Mouse (Mus musculus) megakaryocyte, embryonic 14.5 days (primary cell): ENCODE measurements around the gene Cox20. TPM values are rescaled to one million over a fixed set of nuclear protein-coding genes. Genes with fewer than 3 reads are reported as not detected.
"Not testable (repeated sequence)": the region's sequence is repeated elsewhere in the genome, so short reads cannot be mapped to it uniquely, and the experiment has no call there.

Experiments used
- H3K27me3 ChIP-seq: replicated peaks from 2 replicates; pipeline ENCODE3; 2012; ENCODE audit warnings: inconsistent platforms
- H3K36me3 ChIP-seq: replicated peaks from 2 replicates; pipeline ENCODE3; 2012; ENCODE audit warnings: low read length, inconsistent platforms, mixed read lengths
- H3K4me1 ChIP-seq: 2 replicates; pipeline ENCODE4 v1.6.1; 2012; ENCODE audit warnings: inconsistent platforms
- H3K4me3 ChIP-seq: replicated peaks from 2 replicates; pipeline ENCODE3; 2012; ENCODE audit warnings: moderate library complexity, mild to moderate bottlenecking, inconsistent platforms
- H3K9me3 ChIP-seq: 2 replicates; pipeline ENCODE4 v1.6.1; 2012; ENCODE audit warnings: inconsistent platforms
- FLI1 ChIP-seq: IDR thresholded peaks from 2 replicates; pipeline ENCODE4 v1.6.1; 2012; ENCODE audit warnings: low read length, inconsistent platforms, mixed read lengths
- GATA1 ChIP-seq: IDR thresholded peaks from 3 replicates; pipeline ENCODE4 v1.6.1; 2012; ENCODE audit warnings: mixed read lengths, low read length, inconsistent platforms, borderline replicate concordance
- polyA plus RNA-seq: library from polyadenylated mRNA; stranded (reverse); fragments of >175 nt; gene quantifications from 2 replicates; pipeline ENCODE4 v1.2.3, GENCODE M21; 2012; ENCODE audit warnings: low replicate concordance; ENCODE audit not compliant: insufficient read depth

The Cox20 gene
- polyA plus RNA-seq, 1 experiment: 17.2 TPM

DNA sequence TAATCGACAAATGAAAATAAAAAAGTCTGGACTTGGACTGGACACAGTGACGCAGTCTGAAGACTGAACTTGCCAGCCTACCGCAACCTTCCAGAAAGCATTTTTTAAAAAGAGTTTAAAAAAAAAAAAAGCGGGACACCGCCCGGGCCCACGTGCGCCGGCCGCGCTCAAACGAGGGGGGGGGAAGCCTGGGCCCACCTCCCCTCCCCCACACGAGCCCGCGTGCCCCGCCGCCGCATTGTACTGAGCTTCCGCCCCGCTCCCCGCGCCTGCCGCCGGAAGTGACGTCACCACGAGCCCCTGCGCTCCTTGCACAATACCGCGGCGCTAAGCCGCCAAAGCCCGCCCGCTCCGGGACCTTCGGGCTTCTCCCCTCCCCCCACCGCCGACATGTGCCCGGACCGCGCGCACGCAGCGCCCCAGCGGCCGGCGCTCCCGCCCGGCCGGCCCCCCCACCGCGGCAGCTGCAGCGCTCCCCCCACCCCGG is 17.4 kb downstream of the Cox20 start:
- Histone ChIP-seq H3K4me3 (peak overlapping the region; percentile 99), H3K27me3 (no peaks in the 10 kb centered on the region), H3K9me3 (no peaks in the 10 kb centered on the region), H3K36me3 (peaks cover 46% of the 10 kb centered on the region), H3K4me1 (peaks cover 54% of the 10 kb centered on the region)
- TF ChIP-seq GATA1 (no peak), FLI1 (no peak)

DNA sequence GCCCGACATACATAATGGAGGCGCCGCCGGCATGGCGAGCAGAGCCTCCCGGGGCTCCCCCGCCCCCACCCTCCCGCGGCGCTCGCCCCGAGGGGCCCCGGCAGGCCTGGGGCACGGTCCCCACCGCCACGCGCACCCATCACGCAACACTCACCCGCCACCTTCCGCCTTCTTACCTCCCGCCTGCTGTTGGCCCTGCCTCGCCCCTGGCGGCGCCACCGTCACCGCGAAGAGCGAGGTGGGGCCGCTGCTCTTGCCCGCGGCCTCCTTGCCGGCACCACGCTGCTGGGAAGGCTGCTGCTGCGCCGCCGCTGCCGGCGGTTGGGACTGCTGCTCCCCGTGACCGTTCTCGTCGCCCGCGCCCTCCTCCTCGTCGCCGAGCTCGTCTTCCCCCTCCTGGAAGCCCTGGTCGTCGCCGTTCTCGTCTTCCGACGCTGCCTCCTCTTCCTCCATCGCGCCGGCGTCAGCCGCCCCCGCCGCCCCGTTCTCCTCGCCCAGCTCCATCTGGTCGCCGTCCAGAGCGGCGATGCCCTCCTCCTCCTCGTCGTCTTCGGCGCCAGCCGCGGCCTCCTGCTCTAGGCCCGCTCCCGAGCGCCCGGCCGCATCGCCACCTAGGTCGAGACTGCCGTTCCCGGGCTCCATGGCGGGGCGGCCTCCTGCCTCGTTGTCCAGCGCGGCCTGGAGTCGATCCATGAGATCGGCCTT is 18.0 kb downstream of the Cox20 start:
- Histone ChIP-seq H3K4me3 (peak overlapping the region; percentile 99), H3K4me1 (peaks cover 55% of the 10 kb centered on the region), H3K36me3 (peaks cover 40% of the 10 kb centered on the region), H3K9me3 (no peaks in the 10 kb centered on the region), H3K27me3 (no peaks in the 10 kb centered on the region)
- TF ChIP-seq FLI1: no peak
- TF ChIP-seq GATA1: no peak

DNA sequence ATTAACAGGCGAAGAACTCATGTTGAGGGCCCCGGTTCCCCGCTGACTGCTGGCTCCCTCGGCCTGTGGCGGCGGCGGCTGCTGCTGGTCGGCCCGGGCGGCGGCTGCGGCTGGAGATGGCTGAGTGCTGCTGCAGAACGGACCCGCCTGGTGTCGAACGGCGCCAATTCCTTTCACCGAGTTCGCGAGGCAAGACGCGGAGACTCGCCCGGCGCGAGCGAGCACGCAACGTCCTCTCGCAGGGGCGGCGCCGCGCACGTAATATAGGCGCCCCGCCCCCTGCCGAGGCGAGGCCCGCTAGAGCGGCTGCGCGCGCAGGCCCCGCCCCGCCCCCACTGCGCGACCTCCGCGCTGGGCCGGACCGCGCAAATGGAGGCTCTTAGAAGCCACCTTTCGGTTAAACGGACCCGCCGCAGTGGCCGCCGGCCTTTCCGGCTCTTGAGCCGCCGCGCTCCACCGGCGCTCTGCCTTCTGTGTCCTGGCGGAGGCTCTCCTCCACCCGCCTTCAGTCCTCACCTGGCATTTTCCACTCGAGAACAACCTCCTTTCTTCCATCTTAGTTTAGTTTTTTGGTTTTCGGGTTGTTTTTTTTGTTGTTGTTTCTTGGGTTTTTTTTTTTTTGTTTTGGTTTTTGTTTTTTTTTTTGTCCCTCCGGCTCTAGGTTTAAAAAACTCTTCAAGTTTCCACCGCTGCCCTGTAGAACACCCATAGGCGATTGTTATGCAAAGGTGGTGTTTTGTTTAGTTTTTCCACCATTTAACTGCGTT is 18.8 kb downstream of the Cox20 start, which contains the start of gene Hnrnpu:
Gene Hnrnpu (minus strand): TSS at position 247 of the 767 bp plus-strand sequence.
- Histone ChIP-seq H3K4me3 (peak within 1 kb of the TSS; percentile 99), H3K4me1 (peaks cover 47% of the 10 kb centered on the region), H3K36me3 (peaks cover 32% of the 10 kb centered on the region), H3K27me3 (no peaks in the 10 kb centered on the region), H3K9me3 (no peaks in the 10 kb centered on the region)
- no peak for TF ChIP-seq FLI1
- no peak for TF ChIP-seq GATA1

DNA sequence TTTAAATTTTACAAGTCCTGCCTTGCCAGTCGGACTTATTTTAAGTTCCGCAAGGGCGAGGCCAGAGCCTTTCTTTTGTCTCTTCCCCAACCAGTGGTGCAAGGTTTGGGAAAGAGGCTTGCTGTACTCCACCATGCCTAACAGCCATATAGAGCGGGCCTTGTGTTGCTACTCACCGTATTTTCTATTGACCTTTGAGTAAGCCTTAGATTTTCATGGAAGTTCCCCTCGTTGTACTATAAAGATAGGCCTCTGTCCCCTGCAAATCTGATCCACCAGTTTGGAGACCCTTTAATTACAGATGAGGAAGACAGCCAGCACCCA is 19.4 kb downstream of the Cox20 start:
- Histone ChIP-seq H3K27me3 (no peaks in the 10 kb centered on the region), H3K4me3 (peak overlapping the region; percentile 99), H3K9me3 (no peaks in the 10 kb centered on the region), H3K4me1 (peaks cover 42% of the 10 kb centered on the region), H3K36me3 (peaks cover 26% of the 10 kb centered on the region)
- TF ChIP-seq GATA1: no peak
- no peak for TF ChIP-seq FLI1

DNA sequence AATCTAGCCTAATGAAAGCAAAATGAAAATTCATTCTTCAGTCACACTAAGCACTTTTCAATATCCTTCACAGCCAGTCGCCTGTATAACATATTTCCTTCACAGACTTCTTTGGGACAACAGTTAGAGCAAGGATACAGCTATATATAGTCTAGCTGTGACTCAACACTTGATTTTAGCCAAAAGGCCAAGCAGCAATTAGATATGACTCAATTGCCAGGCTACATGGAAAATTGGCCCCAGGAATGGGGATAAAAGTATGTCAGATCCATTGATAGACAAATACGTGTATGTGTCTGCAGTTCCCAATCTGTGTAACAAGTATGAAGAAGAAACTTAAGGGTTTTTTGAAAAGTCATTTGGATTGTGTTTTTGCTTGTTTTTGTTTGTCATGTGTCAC is 21.3 kb downstream of the Cox20 start:
- Histone ChIP-seq H3K4me3 (no peak overlapping the region), H3K4me1 (peaks cover 28% of the 10 kb centered on the region), H3K9me3 (no peaks in the 10 kb centered on the region), H3K27me3 (no peaks in the 10 kb centered on the region), H3K36me3 (peaks cover 7% of the 10 kb centered on the region)
- no peak for TF ChIP-seq GATA1
- no peak for TF ChIP-seq FLI1

DNA sequence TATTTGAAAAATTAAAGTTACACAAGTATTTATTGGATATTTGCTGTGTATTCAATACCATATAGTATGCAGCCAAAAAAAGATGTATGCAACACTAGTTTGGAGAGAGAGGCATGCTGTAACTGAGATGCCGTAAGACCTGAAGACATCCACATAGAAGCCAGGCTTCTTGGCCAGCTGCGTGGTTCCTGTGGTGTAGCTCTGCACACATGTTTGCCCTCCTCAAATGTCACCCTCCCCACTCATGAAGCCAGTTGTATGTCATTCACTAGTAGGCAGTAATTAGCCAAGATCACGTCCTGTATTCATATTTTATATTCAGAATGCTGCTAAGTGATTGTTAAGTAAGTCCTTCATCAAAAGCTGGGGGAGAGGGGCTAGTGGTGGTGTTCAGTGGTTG is 22.5 kb downstream of the Cox20 start:
- H3K27me3 ChIP-seq: no peaks in the 10 kb centered on the region
- H3K4me3 ChIP-seq: no peak overlapping the region
- H3K4me1 ChIP-seq: peaks cover 28% of the 10 kb centered on the region
- H3K9me3 ChIP-seq: no peaks in the 10 kb centered on the region
- TF ChIP-seq FLI1 (no peak), GATA1 (no peak)
- H3K36me3 ChIP-seq: no peaks in the 10 kb centered on the region

DNA sequence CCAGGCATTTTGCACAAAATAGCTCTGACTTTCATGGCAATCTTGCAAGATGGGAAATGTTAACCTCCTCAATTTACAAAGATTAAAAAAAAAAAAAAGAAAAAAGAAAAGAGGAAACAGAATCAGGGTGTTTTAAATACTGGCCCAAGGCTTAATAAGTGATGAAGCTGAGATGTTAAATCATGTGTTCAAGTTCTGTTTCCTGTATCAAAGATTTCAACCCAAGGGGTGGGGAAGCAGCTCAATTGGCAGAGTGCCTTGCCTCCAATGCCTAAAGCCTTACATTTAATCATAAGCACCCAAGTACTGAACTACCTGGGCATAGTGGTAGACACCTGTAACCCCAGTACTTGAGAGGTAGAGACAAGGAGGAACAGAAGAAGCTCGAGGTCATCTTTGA is 23.1 kb downstream of the Cox20 start:
- Histone ChIP-seq H3K9me3 (no peaks in the 10 kb centered on the region), H3K4me1 (peaks cover 28% of the 10 kb centered on the region), H3K4me3 (no peak overlapping the region), H3K36me3 (no peaks in the 10 kb centered on the region), H3K27me3 (no peaks in the 10 kb centered on the region)
- no peak for TF ChIP-seq FLI1
- TF ChIP-seq GATA1: no peak

DNA sequence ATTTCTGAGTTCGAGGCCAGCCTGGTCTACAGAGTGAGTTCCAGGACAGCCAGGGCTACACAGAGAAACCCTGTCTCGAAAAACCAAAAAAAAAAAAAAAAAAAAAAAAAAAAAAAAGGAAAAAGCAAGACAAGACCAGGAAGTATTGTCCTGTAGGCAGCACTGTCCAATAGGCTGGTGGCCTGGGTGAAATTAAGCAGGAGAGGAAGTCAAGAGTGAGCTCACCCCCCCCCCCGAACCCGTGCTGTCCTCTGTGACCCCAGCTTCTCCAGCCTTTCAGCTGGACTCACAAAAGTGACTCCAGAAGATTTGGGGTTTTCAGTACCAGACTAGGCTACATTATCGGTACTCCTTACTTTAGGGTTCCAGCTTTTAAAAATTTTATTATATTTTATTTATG is 23.7 kb downstream of the Cox20 start:
- H3K4me3 ChIP-seq: no peak overlapping the region
- peaks cover 28% of the 10 kb centered on the region for H3K4me1 ChIP-seq
- no peaks in the 10 kb centered on the region for H3K36me3 ChIP-seq
- TF ChIP-seq FLI1 (no peak), GATA1 (no peak)
- no peaks in the 10 kb centered on the region for H3K9me3 ChIP-seq
- H3K27me3 ChIP-seq: no peaks in the 10 kb centered on the region

DNA sequence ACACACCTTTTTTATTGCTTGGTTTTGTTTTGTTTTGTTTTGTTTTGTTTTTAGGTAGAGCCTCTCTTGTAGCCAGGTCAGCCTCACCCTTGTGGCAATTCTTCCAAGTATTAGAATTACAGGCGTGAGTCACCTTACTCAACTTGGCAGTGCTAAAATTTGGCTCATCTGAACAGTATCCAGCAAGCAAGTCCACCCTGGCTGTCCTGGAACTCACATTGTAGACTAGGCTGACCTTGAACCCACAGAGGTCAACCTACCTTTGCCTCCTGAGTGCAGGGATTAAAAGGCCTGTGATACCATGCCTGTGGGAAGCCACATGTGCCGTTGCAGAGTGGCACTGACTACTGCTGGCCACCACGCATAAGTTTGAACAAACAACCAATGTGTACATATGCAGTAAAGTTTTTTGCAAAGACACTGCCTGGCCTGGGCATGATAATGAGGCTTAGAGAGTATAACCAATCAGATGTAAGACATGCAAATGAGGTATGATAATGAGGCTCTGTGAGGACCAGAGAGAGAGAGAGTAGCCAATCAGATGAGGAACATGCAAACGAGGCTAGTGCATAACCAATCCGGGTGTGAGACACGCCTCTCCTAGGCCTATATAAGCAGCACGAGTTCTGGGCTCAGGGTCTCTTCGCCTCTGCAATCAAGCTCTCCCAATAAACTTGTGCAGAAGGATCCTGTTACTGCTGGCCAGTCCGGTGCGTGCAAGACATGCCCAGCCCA is 25.3 kb downstream of the Cox20 start:
- H3K36me3 ChIP-seq, H3K27me3 ChIP-seq, H3K4me3 ChIP-seq, H3K9me3 ChIP-seq: not testable (repeated sequence)
- H3K4me1 ChIP-seq: peaks cover 23% of the 10 kb centered on the region

DNA sequence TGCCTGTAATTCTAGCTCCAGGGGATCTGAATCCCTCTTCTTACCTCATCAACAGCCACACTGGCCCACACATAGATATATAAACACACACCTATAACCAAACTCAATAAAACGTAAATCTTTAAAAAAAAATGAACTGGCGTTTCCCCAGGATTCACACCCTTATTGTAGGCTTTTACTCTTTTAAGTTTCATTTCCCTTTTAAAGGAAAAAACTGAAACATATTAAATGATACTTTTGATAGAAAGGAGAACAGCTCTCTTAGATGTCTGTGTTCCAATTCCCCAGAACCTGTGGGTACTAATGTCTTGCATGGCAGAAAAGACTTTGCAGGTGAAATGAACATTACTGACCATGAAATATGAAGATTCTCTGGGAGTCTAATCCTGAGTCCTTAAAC is 31.9 kb downstream of the Cox20 start:
- Histone ChIP-seq H3K27me3 (peaks cover 2% of the 10 kb centered on the region), H3K4me1 (peaks cover 20% of the 10 kb centered on the region), H3K9me3 (no peaks in the 10 kb centered on the region), H3K4me3 (no peak overlapping the region), H3K36me3 (no peaks in the 10 kb centered on the region)
- no peak for TF ChIP-seq GATA1
- TF ChIP-seq FLI1: no peak
